Mouse (Mus musculus) cerebellum, postnatal 14 days (tissue): ENCODE measurements around the gene Slc7a11.
"Not testable (repeated sequence)": the region's sequence is repeated elsewhere in the genome, so short reads cannot be mapped to it uniquely, and the experiment has no call there.

Experiments used
- DNase-seq, 2 experiments: peaks; one replicate each; pipeline ENCODE4 v3.0.0; 2021; ENCODE audit warnings: mixed read lengths in 2 of 2

Gene Slc7a11

GRCm38 (mm10) chr3:50443421-50443916 lies at the start of gene Slc7a11:
Slc7a11 (minus strand) TSS chr3:50443614.
- peak in 1 of 2 experiments; percentile 9 for DNase-seq

- DNase-seq: no peak
Observed at GRCm38 (mm10) chr3:50491678-50492077, 48.3 kb upstream of the Slc7a11 start.

- no peak for DNase-seq
Observed at GRCm38 (mm10) chr3:50484076-50484475, 40.7 kb upstream of the Slc7a11 start.

GRCm38 (mm10) chr3:50462223-50462622 lies 18.8 kb upstream of the Slc7a11 start:
- no peak for DNase-seq

GRCm38 (mm10) chr3:50457136-50457535 lies 13.7 kb upstream of the Slc7a11 start:
- no peak for DNase-seq

GRCm38 (mm10) chr3:50456564-50456963 lies 13.2 kb upstream of the Slc7a11 start:
- DNase-seq: no peak

GRCm38 (mm10) chr3:50456023-50456422 lies 12.6 kb upstream of the Slc7a11 start:
- no peak for DNase-seq

- DNase-seq: no peak
Observed at GRCm38 (mm10) chr3:50445050-50445775, 1.8 kb upstream of the Slc7a11 start.

- no peak for DNase-seq
Observed at GRCm38 (mm10) chr3:50443942-50444341, 528 bp upstream of the Slc7a11 start.

- DNase-seq: no peak
Observed at GRCm38 (mm10) chr3:50442341-50443292, 797 bp downstream of the Slc7a11 start.

GRCm38 (mm10) chr3:50441330-50441729 lies 2.1 kb downstream of the Slc7a11 start:
- no peak for DNase-seq

- DNase-seq: no peak
Observed at GRCm38 (mm10) chr3:50440409-50440808, 3.0 kb downstream of the Slc7a11 start.

- DNase-seq: no peak
Observed at GRCm38 (mm10) chr3:50439429-50439828, 4.0 kb downstream of the Slc7a11 start.

GRCm38 (mm10) chr3:50438520-50439253 lies 4.7 kb downstream of the Slc7a11 start:
- no peak for DNase-seq

- not testable (repeated sequence) for DNase-seq
Observed at GRCm38 (mm10) chr3:50438081-50438480, 5.3 kb downstream of the Slc7a11 start.

- DNase-seq: not testable (repeated sequence)
Observed at GRCm38 (mm10) chr3:50436409-50436808, 7.0 kb downstream of the Slc7a11 start.

- DNase-seq: no peak
Observed at GRCm38 (mm10) chr3:50433831-50434230, 9.6 kb downstream of the Slc7a11 start.

- DNase-seq: no peak
Observed at GRCm38 (mm10) chr3:50430811-50431210, 12.6 kb downstream of the Slc7a11 start.

- DNase-seq: peak in 1 of 2 experiments; percentile 11
Observed at GRCm38 (mm10) chr3:50421480-50422277, 21.7 kb downstream of the Slc7a11 start.

- no peak for DNase-seq
Observed at GRCm38 (mm10) chr3:50419161-50419560, 24.3 kb downstream of the Slc7a11 start.

GRCm38 (mm10) chr3:50406771-50407170 lies 36.6 kb downstream of the Slc7a11 start:
- no peak for DNase-seq

GRCm38 (mm10) chr3:50405915-50406314 lies 37.5 kb downstream of the Slc7a11 start:
- no peak for DNase-seq
